Mouse (Mus musculus): ENCODE data around the gene Sys1. TPM values are rescaled to one million over a fixed set of nuclear protein-coding genes. Genes with fewer than 3 reads are reported as not detected.

The Sys1 gene
- total RNA-seq, 2 experiments from 2014 or later, result 20.8 to 22.2 TPM

- DNase-seq (ENCODE audit: low spot score in 2 of 2), result no peak
Measured at GRCm38 (mm10) chr2:164452000-164452676, 4.6 kb upstream of the Sys1 start.

- no peak for DNase-seq (ENCODE audit: low spot score in 2 of 2)
Measured at GRCm38 (mm10) chr2:164453047-164453757, 3.6 kb upstream of the Sys1 start.

- DNase-seq (ENCODE audit: low spot score in 2 of 2), result no peak
Measured at GRCm38 (mm10) chr2:164453887-164454500, 2.8 kb upstream of the Sys1 start.

GRCm38 (mm10) chr2:164454846-164455245, 1.9 kb upstream of the Sys1 start:
- peak in 1 of 2 experiments; percentile 48 for DNase-seq (ENCODE audit: low spot score in 2 of 2)

- DNase-seq (ENCODE audit: low spot score in 2 of 2), result no peak
Measured at GRCm38 (mm10) chr2:164455421-164456190, 1.2 kb upstream of the Sys1 start.

- DNase-seq (ENCODE audit: low spot score in 2 of 2), result no peak
Measured at GRCm38 (mm10) chr2:164456413-164456812, 351 bp upstream of the Sys1 start.

GRCm38 (mm10) chr2:164457942-164458341, 1.2 kb downstream of the Sys1 start:
- DNase-seq (ENCODE audit: low spot score in 2 of 2), result no peak

GRCm38 (mm10) chr2:164458535-164458934, 1.8 kb downstream of the Sys1 start:
- no peak for DNase-seq (ENCODE audit: low spot score in 2 of 2)

GRCm38 (mm10) chr2:164460745-164461551, 4.2 kb downstream of the Sys1 start, which contains the start of gene Gm20458:
Gene Gm20458, plus strand, starts transcription at chr2:164460967.
- peak; percentile 86 to 93 for DNase-seq (ENCODE audit: low spot score in 2 of 2)

GRCm38 (mm10) chr2:164465161-164465560, 8.4 kb downstream of the Sys1 start:
- DNase-seq (ENCODE audit: low spot score in 2 of 2), result no peak

GRCm38 (mm10) chr2:164466787-164467186, 10.0 kb downstream of the Sys1 start:
- DNase-seq (ENCODE audit: low spot score in 2 of 2), result no peak

- DNase-seq (ENCODE audit: low spot score in 2 of 2), result peak in 1 of 2 experiments; percentile 43
Measured at GRCm38 (mm10) chr2:164470254-164470653, 13.5 kb downstream of the Sys1 start.

- DNase-seq (ENCODE audit: low spot score in 2 of 2), result no peak
Measured at GRCm38 (mm10) chr2:164473624-164474023, 16.9 kb downstream of the Sys1 start, which contains the start of gene Trp53tg5. Gene Trp53tg5, minus strand, starts transcription at chr2:164473724.

- peak in 1 of 2 experiments; percentile 28 for DNase-seq (ENCODE audit: low spot score in 2 of 2)
Measured at GRCm38 (mm10) chr2:164485681-164486257, 29.0 kb downstream of the Sys1 start, which contains the start of gene Dbndd2. Gene Dbndd2, plus strand, starts transcription at chr2:164486106.

GRCm38 (mm10) chr2:164486258-164487114, 29.7 kb downstream of the Sys1 start:
- peak in 1 of 2 experiments; percentile 57 for DNase-seq (ENCODE audit: low spot score in 2 of 2)

- no peak for DNase-seq (ENCODE audit: low spot score in 2 of 2)
Measured at GRCm38 (mm10) chr2:164487115-164487527, 30.4 kb downstream of the Sys1 start.

- no peak for DNase-seq (ENCODE audit: low spot score in 2 of 2)
Measured at GRCm38 (mm10) chr2:164487812-164488211, 31.0 kb downstream of the Sys1 start.

GRCm38 (mm10) chr2:164494126-164494525, 37.4 kb downstream of the Sys1 start:
- DNase-seq (ENCODE audit: low spot score in 2 of 2), result no peak

- DNase-seq (ENCODE audit: low spot score in 2 of 2), result no peak
Measured at GRCm38 (mm10) chr2:164496331-164496730, 39.6 kb downstream of the Sys1 start.
